Mouse (Mus musculus) retina, adult 2 months (tissue): Measurements from ENCODE around the gene Fut9.

Experiments
- DNase-seq: peaks from one replicate; pipeline ENCODE4 v3.0.0-alpha.2; 2012; ENCODE audit warnings: low read depth, low spot score

Gene Fut9

DNA sequence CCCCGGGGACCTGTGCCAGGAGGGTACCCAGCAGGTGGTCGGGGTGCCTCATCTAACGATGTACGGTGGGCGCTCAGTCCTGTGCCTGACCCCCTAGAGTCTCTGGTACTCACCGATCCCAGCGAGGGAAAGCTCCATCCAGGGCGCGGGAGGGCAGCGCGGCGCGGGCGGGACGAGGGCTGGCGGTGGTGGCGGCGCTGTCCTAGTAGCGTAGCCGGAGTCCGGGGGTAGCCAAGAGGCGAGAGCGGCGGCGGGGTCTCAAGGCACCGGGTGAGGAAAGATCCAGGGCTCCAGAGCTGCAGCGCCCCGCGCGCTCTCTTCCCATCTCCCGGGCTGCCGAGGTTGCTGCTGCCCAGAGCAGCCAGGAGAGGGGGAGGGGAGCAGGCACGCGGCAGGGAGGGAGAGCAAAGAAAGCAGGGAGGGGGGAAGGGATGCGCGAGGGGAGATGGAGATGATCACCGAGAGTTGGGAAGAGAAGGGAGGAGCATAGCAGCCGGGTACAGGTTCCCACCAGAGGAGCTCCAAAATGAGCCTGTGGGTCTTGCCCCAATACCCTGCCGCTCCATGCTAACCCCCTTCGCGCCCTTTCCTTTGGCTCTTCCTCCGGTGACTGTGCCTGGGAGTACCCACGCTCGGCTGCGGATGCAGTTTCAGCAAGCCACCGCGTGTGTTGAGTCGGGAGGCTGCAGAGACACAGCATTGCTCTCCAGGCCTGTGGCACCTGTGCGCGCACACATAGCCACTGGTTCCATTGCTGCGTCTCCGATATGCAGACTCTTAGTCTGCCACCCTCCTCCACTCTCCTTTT is at the start of gene Fut9:
TSS of gene Fut9 (minus strand) at position 769 of the 808 bp plus-strand sequence.
- no peak for DNase-seq

DNA sequence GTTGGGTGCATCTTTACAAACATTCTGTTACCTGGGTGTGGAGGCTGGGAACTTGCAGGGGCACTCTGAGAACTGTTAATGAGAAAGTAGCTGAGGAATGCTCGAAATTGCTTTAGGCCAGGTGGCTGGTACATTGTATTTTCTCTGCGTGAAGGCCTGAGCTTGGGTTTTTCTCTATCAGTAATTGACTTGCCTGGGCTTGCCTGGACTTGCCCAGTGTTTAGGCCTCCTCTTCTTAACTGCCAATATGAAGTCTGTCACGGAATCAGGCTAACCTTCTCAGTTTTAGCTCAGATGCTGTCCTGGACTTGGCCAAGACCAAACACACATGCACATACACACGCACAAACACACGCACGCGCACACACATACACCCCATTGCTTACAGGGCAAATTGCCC is 15.7 kb upstream of the Fut9 start:
- no peak for DNase-seq

DNA sequence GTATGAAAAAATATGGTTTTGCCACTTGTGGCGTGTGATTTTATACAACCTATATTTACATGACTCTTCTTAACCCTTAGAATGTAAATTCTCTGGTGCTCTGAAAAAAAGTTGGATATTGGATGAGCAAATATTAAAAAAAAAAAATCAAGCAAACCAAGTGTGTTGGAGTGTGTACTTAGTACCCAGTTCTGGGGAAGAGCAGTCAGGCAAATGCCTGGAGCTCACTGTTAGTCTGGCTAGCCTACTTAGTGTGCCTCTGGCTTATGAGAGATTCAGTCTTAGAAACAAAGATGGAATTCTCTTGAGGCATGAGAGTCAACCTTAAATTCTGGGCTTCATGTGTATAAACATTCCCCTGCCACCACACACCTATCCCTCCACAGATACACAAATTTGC is 13.3 kb upstream of the Fut9 start:
- no peak for DNase-seq

DNA sequence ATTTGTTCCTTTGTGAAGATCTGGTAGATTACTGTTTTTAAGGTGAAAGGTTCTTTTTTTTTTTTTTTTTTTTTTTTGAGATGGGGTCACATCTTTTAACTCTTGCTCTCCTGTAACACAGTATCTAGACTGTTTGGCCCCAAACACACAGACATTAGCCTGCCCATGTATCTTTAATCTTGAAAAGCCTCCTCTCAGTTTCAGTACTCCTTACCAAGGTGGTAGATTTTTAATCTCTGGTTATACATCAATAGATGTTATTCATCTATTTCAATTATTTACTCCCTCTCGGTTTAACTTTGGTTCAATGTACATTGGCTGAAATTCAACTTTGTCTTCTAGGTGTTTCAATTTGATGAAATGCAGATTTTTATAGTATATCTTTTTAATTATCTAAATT is 10.0 kb upstream of the Fut9 start:
- no peak for DNase-seq

DNA sequence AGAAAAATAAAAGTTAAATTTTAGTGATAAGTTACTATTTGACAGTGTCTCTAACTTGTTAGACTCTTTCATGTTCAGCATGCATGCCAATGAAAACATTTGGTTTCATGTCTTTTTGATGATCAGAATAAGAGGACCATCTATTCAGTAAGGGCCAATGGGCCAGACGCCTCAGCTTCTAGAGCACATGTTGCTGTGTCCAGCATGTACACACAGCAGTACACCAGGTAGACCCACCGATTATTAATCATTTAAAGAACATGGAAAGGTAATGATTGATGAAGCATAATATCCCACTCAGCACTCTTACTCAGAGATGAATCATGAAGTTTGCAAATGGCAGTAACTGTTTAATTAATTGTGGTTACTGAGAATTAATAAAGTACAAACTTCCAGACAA is 1.7 kb upstream of the Fut9 start:
- no peak for DNase-seq

DNA sequence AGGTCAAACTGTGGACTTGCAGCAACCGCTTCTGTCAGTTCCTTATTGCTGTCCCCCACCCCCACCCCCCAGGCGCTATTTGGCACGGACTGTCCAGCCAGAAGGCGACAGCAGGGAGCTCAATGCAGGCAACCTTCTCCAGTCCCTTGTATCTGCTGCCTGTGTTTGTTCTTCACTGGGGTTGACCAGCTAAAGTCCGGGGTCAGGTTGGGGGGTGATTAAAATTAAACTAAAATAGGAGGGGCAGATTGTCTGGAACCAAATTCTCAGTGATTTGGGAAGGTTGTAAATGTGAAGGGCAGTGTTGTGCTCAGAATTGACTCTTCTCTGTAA is 206 bp upstream of the Fut9 start:
- no peak for DNase-seq

DNA sequence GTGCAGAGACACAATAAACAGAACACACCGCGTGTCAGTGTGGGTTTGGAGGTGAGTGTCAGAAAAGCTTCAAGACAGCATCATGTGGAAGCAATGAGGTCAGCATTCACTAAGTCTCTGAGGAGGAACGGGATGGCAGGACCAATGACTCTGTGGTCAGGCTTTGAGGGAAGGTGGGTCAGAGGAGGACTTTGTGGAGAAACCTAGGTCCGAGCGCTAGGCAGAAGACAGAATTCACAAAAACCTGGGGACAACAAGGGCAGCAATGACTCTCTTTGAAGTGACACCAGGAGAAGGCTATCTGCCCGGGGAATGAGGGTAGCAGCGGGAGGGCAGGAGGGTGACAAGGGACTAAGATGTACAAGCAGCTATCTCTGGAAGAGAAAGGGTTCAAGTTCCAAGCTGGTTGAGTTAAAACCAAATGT is 981 bp downstream of the Fut9 start:
- no peak for DNase-seq

DNA sequence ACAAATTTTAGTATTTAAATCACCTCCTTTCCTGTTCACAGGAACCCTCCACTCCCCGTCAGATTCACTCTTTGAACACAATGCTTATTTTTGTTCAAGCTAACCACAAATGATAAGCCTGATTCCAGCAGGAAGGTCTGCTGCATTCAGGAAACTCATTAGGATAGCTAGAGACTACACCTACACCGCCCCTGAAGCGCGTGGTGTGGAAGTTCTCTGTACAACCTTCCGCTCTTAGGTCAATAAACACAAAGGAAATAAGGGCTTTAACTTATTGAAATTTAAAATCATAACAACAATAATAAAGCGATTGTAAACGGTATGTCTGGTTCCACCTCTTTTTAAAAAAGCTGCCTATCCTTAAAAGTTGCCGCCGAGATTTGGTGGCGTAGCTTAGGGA is 1.6 kb downstream of the Fut9 start:
- no peak for DNase-seq

DNA sequence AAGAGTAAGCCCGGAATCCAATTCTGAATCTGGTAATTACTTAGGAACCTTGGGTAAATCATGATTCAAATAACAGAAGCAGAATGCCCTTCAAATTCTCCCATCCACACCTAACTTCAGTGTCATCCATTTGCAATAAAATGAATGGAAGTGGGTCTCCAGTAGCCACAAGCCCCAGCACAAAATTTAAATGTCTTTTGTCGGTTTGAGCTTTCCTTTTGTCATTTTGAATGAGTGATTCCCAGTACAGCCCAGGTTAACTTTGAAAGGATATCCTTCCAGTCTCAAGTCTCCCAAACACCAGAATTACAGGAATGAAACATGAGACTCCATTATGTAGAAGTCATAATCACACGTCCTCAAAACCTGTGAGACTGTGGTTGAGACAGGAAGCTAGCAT is 3.9 kb downstream of the Fut9 start:
- DNase-seq = no peak

DNA sequence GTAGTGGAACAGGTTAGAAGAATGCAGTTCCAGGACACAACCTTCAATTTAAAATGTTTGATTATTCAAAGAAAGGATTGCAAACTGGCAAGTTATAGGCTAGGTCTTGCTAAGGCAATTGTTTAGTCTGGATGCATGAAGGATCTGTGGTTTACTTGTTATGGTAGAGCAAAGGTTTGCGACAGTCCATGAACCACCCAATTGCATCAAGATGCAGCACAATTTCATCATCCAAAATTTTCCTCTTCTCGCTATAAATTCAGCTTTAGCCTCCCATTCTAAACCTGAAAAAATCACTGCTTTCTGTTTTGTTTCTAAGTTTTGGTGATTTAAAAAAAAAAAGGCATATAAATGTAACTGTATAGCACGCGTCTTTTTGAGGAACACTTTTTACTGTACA is 14.8 kb downstream of the Fut9 start:
- no peak for DNase-seq

DNA sequence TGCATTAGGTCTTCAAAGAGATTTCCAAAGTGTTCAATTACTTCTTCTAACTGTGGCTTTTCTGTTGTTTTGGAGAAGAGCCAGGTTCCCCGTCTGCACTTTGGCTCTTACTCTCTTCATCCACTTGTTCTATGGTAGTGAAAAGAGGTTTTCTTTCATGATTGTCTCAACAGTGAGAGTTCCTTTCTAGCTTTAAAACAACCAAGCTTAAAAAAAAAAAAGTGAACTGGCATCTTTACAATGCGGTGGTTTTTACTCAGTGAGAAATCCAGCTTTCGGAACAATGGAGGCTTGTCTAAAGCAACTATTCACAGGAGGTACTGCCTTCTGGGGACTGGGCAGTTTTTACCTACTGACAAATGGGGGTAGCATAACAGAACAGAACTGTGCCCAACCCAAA is 31.4 kb downstream of the Fut9 start:
- DNase-seq = no peak

DNA sequence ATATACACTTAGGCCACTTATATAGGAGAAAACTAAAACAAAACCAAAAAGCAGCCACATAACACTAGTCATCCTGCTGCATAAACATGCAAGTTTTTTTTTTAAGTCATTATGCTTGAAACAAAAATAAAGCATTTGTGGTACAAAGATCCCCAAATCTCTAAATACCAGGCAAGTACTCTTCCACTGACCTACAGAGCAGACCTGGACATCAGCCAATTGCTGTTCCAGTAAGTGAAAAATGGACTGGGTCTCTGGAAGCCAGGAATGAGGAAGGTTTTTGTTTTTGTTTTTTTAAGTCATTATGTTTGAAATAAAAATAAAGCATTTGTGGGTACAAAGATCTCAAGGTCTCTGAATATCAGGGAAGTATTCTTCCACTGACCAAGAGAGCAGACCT is 37.0 kb downstream of the Fut9 start:
- DNase-seq = no peak

DNA sequence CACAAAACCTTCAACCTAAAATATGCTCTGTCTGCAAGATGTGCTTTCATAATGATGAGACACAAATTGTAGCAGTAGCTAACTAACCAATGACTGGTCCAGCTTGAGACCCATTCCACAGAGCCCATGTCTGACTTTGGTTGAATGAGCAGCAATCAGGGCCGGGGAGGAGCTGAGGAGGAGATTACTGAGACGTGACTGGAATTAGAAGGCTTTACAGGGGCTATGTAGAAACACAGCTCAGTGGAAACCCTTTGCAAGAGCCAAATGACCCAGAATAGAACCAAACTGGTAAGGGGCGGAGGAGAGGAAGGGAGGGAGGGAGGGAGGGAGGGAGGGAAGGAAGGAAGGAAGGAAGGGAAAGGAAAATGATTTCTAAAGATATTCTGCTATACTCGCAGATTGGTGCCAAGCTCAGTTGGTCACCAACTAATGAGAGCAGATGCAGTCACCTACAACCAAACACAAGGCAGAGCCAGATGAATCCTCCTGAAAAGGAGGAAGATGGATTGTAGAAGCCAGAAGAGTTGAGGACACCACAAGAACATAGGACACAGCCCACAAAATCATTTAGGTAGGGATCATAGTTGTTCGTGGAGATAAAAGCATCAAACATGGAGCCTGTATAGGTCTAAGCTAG is 42.0 kb downstream of the Fut9 start:
- DNase-seq = no peak

DNA sequence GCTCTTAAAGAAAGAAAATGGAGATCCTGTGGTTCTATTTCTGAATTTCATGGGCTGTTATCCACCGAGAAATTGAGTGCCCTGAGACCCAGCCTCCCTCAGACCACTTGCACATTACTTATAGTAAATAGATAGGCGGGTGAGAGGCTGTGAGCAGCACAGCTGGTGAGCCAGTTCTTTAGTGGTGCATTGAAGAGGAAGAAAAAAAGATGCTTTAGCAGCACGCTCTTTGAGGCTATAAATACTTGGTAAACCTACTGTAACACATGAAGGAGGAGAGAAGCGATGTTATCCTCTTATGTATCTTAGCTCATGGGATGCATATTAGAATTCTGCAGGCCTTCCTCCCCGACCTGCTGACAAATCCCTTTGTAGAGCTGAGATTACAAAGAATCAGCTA is 58.5 kb downstream of the Fut9 start:
- no peak for DNase-seq

DNA sequence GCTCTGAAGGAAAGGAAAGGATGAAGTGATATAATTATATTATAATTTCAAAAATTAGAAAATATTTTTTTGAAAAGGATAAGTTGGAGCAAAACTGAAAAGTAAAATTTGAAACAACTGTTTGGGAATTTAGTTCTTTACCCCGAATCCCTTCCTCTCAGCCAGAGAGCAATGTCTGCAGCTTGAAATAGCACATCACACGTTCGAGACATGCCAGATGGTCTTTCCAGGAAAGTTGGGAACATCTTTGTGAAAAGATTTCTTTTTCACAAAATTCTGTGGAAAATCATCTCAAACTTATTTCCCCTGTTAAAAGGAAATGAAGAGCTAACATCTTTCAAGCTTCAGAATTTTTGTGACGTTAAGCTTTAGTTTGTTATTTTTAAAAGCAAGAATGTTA is 61.3 kb downstream of the Fut9 start:
- no peak for DNase-seq

DNA sequence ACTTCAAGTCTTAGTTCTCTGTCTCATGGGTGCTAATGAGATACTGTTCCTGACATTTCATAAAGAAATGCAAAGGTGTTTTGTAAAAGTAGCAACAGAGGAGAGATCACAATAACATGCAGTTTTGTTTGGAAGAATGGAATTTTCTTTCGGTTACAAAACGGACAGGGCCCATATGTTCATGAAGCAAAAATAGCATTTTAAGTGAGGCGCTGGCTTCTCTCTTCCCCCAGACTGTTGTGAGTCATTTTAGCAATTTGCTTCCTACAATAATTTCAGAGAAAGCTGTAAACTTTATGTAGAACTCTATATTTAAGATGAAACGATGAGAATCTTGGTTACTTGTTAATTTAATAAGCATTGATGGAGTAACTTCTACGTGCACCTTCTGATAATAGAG is 78.5 kb downstream of the Fut9 start:
- no peak for DNase-seq

DNA sequence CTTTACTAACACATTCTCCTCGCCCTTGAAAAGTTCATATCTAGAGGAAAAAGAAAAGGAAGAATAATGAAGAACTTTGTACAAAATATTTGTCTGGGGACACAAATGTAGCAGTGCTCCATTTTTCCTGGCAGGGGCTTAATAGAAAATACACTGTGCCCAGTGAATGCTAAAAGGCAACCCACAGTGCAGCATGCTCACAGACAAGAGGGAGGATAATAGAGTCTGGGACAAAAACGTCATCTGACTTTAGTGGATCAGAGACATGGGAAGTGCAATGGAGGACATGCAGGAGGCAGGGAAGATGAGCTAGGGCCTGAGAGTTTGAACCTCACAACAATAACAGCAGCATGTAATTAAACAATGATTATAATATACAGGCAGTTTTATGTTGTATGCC is 86.1 kb downstream of the Fut9 start:
- DNase-seq = no peak

DNA sequence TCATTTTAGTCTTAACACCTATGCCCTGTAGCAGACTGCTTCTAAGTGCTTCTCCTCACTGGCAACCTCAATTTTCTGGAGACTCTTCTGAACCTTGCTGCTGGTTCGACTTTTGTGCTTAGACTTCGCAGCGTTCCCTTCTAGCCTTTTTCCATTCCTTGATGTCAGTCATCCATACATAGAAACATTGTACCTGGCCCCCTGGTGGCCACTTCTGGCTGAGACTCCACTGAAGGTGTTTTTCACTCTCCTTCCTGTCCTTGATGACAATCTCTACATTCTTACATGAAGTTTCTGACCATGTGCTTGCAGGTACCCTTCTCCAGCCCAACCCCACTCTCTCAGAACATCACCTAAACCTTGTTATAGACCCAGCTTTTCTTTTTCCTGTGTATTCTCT is 115.1 kb downstream of the Fut9 start:
- no peak for DNase-seq

DNA sequence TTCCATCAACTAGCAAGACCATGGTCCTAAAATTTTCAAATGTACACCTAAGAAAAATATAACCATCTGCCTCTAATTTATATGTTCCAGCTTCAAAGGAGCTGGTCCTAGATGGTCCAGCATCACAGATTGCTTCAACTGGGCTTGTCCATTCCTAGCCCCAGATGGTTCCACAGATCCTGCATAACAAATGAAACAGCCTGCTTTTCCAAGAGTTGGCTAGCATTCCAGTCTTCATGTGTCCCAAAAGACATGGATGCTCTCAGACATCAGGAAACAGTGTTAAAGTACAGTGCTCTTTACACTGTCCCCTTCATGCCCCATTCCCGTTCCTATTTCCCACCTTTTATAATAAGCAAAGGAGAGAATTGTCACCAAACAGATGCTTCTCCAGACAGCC is 135.8 kb downstream of the Fut9 start:
- DNase-seq = no peak

DNA sequence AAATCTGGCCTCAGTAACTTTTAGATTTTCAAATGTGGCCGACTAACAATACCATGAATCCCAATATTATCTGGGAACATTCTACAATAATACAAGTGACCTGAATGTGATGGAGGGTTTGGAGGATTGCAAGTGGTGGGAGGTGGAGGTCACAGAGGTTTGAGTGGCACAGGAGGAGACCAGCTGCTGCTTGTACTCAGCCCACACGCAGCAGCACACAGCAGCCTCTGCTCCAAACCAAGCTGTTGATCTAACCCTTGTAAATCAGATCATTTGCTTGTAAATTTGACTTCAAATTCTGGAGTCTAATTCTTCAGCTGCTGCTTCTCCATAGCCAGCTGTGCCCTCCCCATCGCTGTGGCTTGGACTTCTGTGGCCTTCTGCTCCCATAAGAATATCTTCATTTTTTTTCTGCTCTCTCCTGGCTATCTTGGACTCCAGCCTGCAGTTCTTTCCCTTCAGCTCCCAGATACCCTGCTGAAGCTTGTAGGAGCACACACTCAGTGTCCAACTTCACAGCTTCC is 138.8 kb downstream of the Fut9 start:
- no peak for DNase-seq

DNA sequence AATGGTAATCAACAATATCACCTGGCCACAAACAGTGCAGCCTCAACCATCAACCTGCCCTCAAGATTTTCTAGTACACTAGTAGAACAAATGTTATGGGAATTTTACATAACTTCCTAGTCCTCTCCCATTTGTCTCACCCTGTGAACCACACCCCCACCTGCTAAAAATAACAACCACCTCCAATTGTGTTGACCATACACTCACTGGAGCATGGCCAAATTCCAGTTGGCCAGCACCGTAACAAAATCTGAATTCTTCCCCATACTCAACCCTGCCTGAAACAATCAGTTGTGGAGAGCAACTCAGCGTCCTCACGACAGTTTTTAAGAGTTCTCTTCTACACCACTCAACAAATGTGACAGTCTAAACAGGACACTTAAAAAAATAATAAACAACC is 141.3 kb downstream of the Fut9 start:
- DNase-seq = no peak

DNA sequence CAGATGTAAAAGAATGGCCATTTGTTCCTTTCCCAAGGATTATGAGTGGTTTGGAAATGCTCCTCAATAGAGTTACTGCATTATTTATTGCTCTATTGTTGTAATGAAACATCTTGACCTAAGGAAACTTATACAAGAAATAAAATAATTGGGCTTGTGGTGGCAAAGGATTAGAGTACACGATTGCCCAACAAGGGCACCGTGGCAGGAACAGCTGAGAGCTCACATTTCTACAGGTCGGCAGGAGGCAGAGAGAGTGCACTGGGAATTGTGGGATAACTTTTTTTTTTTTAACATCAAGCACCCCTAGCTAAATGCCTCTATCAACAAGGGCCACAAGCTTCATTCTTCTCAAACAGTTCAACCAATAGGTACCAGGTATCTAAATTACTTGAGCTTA is 148.1 kb downstream of the Fut9 start:
- no peak for DNase-seq

DNA sequence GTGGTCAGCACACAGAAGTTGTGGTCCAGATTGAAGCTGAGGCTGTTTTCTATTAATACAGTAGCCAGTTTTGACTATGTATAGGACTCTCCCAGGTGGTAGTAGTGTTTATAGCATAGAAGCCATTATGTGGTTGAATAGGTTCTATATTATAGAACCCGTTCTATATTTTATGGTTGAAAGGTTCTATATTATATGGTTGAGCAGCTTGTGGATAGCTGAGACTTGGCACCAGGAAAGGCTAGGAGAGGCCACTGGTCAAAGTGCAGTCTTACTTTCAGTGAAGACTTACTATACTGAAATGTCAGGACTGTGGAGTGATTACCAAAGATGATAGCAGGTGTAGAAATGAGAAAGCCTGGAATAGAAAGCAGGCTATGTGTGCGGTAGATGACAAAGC is 151.9 kb downstream of the Fut9 start:
- DNase-seq = no peak

DNA sequence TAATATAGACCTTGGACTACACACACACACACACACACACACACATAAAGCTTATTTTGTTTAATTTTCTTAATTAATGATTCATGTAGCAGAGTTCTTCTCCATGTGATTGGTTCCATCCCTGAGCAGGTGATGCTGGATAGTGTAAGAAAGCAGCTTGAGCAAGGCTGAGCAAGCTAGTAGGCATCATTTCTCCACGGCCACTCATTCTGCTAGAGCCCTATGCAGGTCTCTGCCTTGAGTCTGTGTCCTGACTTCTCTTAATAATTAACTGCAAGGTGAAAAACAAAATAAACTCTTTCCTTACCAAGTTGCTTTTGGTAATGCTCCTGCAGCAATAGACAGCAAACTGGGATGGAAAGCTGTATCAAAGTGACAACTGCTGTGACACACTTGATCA is 152.5 kb downstream of the Fut9 start:
- no peak for DNase-seq
